Comparison of ENCODE assay signal across 8 mouse cellular contexts in genomic region chr19:46899306-46899705, GRCm38 (mm10).
DNase-seq lines count a peak whose midpoint lies in the region; ATAC-seq and TF ChIP-seq lines count a peak whose summit lies in the region.

No protein-coding gene starts in this region.

- 0 out of 2 replicates have a peak overlapping the region, but pooled peaks have one; percentile 19 for H3K27ac ChIP-seq in stomach, postnatal 0 days (replicated peaks)
- H3K27ac ChIP-seq in intestine, embryonic 16.5 days (ENCODE audit: low read length) = no peak overlapping the region
- H3K27ac ChIP-seq in midbrain, embryonic 13.5 days = no peak overlapping the region

- intact Hi-C loops in gastrocnemius, postnatal 14 days (cut with DNase I; ENCODE audit: low total_unique reads) = no loop called here

- H3K4me3 ChIP-seq in stomach, postnatal 0 days (ENCODE audit: low read depth, low read length) = no peak overlapping the region
- no peak overlapping the region for H3K4me3 ChIP-seq in intestine, embryonic 16.5 days (ENCODE audit: low read length)
- H3K4me3 ChIP-seq in midbrain, embryonic 13.5 days (replicated peaks) = no peak overlapping the region

- peaks cover 9% of the 10 kb centered on the region for H3K36me3 ChIP-seq in stomach, postnatal 0 days (ENCODE audit: control insufficient read depth, insufficient read depth, low read length)
- peaks cover 13% of the 10 kb centered on the region for H3K36me3 ChIP-seq in intestine, embryonic 16.5 days (ENCODE audit: control insufficient read depth, insufficient read depth, low read length)
- H3K36me3 ChIP-seq in midbrain, embryonic 13.5 days = peaks cover 38% of the 10 kb centered on the region

- no peak overlapping the region for H3K9ac ChIP-seq in stomach, postnatal 0 days (ENCODE audit: low read length)
- no peak overlapping the region for H3K9ac ChIP-seq in intestine, embryonic 16.5 days (ENCODE audit: low read depth, low read length)
- no peak overlapping the region for H3K9ac ChIP-seq in midbrain, embryonic 13.5 days (replicated peaks)

- H3K4me1 ChIP-seq in stomach, postnatal 0 days (replicated peaks; ENCODE audit: control insufficient read depth, insufficient read depth) = no peaks in the 10 kb centered on the region
- no peaks in the 10 kb centered on the region for H3K4me1 ChIP-seq in intestine, embryonic 16.5 days (ENCODE audit: control insufficient read depth, insufficient read depth, low read length)
- no peaks in the 10 kb centered on the region for H3K4me1 ChIP-seq in midbrain, embryonic 13.5 days (replicated peaks)

- peak; percentile 32 for DNase-seq in gastrocnemius, adult 18-20 months (ENCODE audit: low spot score)
- no peak for DNase-seq in gastrocnemius, postnatal 14 days
- DNase-seq in spleen, postnatal 36 days (ENCODE audit: low spot score in 2 of 2) = peak; percentile 24 to 51
- DNase-seq in spleen, postnatal 10 days (ENCODE audit: low spot score in 2 of 2) = no peak
- DNase-seq in kidney, postnatal 25 days = peak; percentile 56 to 59
- no peak for DNase-seq in stomach, postnatal 0 days (ENCODE audit: low spot score)

- TF ChIP-seq CTCF in stomach, postnatal 0 days (IDR thresholded peaks at IDR 0.05; ENCODE audit: low read depth) = no peak

- no peak for TF ChIP-seq EP300 in stomach, postnatal 0 days (optimal IDR thresholded peaks at IDR 0.05)

- 30% methylated on average over 5 of the region's 5 CpGs for WGBS in stomach, postnatal 0 days
- 58% methylated on average over 5 of the region's 5 CpGs for WGBS in intestine, embryonic 16.5 days
- 65% methylated on average over 5 of the region's 5 CpGs for WGBS in midbrain, embryonic 13.5 days

- H3K27me3 ChIP-seq in stomach, postnatal 0 days (ENCODE audit: control insufficient read depth, insufficient read depth, low read length) = no peaks in the 10 kb centered on the region
- H3K27me3 ChIP-seq in intestine, embryonic 16.5 days (replicated peaks; ENCODE audit: control insufficient read depth, insufficient read depth, low read length) = no peaks in the 10 kb centered on the region
- no peaks in the 10 kb centered on the region for H3K27me3 ChIP-seq in midbrain, embryonic 13.5 days

- no peak overlapping the region for H3K4me2 ChIP-seq in stomach, postnatal 0 days (replicated peaks; ENCODE audit: low read depth)
- H3K4me2 ChIP-seq in intestine, embryonic 16.5 days (ENCODE audit: low read depth, low read length) = no peak overlapping the region
- no peak overlapping the region for H3K4me2 ChIP-seq in midbrain, embryonic 13.5 days (replicated peaks)

- no peaks in the 10 kb centered on the region for H3K9me3 ChIP-seq in stomach, postnatal 0 days (ENCODE audit: control insufficient read depth, low read length)
- peaks cover 5% of the 10 kb centered on the region; the same call in 1 of the 2 replicates for H3K9me3 ChIP-seq in intestine, embryonic 16.5 days (ENCODE audit: control insufficient read depth, low read length)
- H3K9me3 ChIP-seq in midbrain, embryonic 13.5 days = peaks cover 6% of the 10 kb centered on the region

- ATAC-seq in stomach, postnatal 0 days (ENCODE audit: low FRiP score, low TSS enrichment) = 0 out of 2 replicates have a peak, but pooled peaks have one; percentile 29
- ATAC-seq in intestine, embryonic 16.5 days = no peak
- ATAC-seq in midbrain, embryonic 13.5 days = no peak

Comparison
In these comparisons a context has a peak if more than half of its experiments do, and no peak if none do; other contexts are left out.
1. DNase-seq: peak in gastrocnemius, adult 18-20 months (single experiment), spleen, postnatal 36 days (2 of 2) and kidney, postnatal 25 days (2 of 2); none in gastrocnemius, postnatal 14 days (single experiment), spleen, postnatal 10 days (0 of 2) and stomach, postnatal 0 days (single experiment).